Mouse (Mus musculus) liver, postnatal 0 days (tissue): ENCODE results near the gene Zfp11.

Experiments used
- CTCF ChIP-seq: sonication (generic); IDR thresholded peaks from 2 replicates; pipeline ENCODE4 v1.5.1; 2016; ENCODE audit warnings: antibody characterized with exemption, low read depth
- EP300 ChIP-seq: IDR thresholded peaks from 2 replicates; pipeline ENCODE4 v1.6.1; 2016; ENCODE audit warnings: antibody characterized with exemption, low read depth, mild to moderate bottlenecking

DNA sequence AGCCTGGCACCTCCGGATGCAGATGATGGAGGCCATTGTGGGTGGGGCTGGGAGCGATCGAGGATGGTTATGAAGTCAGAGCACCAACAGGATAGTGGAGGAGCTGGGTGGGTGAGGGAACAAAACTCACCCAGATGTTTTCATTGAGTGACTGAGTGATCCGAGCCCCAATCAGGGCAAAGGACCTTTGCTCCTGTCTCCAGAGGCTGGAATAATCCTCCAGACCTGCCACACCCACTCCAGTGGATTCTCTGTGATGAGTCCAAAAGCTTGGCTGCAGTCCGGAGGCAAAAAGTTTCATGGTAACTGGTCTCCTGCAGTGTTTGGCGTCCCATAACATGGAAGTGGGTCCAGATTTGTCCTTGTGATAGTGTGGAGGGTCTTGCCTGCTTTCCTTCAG is 43.8 kb downstream of the Zfp11 start:
- TF ChIP-seq CTCF (no peak), EP300 (no peak)
